Mouse (Mus musculus) liver, postnatal 0 days (tissue): ENCODE results near the gene Pde7b.

ENCODE experiments used
- CTCF ChIP-seq: sonication (generic); IDR thresholded peaks from 2 replicates; pipeline ENCODE4 v1.5.1; 2016; ENCODE audit warnings: antibody characterized with exemption, low read depth
- EP300 ChIP-seq: IDR thresholded peaks from 2 replicates; pipeline ENCODE4 v1.6.1; 2016; ENCODE audit warnings: antibody characterized with exemption, low read depth, mild to moderate bottlenecking

GRCm38 (mm10) chr10:20752883-20753282 is 28.0 kb upstream of the Pde7b start:
- TF ChIP-seq CTCF: no peak
- TF ChIP-seq EP300: no peak
